Mouse (Mus musculus): ENCODE data around the gene Snx11.

DNA sequence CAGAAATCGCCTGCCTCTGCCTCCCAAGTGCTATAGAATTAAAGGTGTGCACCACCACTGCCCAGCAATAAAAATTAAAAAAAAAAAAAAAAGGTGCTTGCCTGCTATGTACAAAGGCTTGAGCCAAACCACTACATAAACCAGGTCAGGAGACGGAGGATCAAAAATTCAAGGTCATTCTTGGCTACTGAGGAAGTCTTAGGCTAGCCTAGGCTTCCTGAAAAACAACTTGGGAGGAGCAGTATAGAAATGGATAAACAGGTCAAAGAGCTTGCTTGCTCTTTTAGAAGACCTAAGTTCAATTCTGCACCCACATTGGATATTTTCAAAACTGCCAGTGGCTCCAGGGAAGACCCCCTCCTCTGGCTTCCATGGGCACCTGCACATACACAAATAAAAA is 37.1 kb upstream of the Snx11 start:
- no peak for TF ChIP-seq CTCF (IDR thresholded peaks at IDR 0.05; ENCODE audit: extremely low read depth, insufficient read depth, insufficient read length, insufficient replicate concordance)
- no peak for TF ChIP-seq POLR2A (IDR thresholded peaks at IDR 0.05; ENCODE audit: low read depth, low read length)

Measured in spleen, adult 2 months (tissue).